Mouse (Mus musculus) layer of hippocampus, adult 9-11 months (tissue): ENCODE measurements around the gene Olfr477.
"Not testable (repeated sequence)": the region's sequence is repeated elsewhere in the genome, so short reads cannot be mapped to it uniquely, and the experiment has no call there.

Experiments used
- DNase-seq: peaks from one replicate; pipeline ENCODE4 v3.0.0; 2022

The Olfr477 gene

GRCm38 (mm10) chr7:107986393-107986792 is at the start of gene Olfr477:
Gene Olfr477, plus strand, starts transcription at chr7:107986693.
- no peak for DNase-seq

GRCm38 (mm10) chr7:107952539-107952938 is 34.0 kb upstream of the Olfr477 start:
- DNase-seq = not testable (repeated sequence)

- DNase-seq = no peak
Observed at GRCm38 (mm10) chr7:107954343-107954742, 32.1 kb upstream of the Olfr477 start, which contains the start of gene Olfr474. Gene Olfr474, plus strand, starts transcription at chr7:107954643.

- no peak for DNase-seq
Observed at GRCm38 (mm10) chr7:107964503-107964902, 22.0 kb upstream of the Olfr477 start, which contains the start of gene Olfr476. Gene Olfr476, plus strand, starts transcription at chr7:107964803.

- not testable (repeated sequence) for DNase-seq
Observed at GRCm38 (mm10) chr7:108014256-108014655, 27.8 kb downstream of the Olfr477 start.

GRCm38 (mm10) chr7:108033889-108034288 is 47.4 kb downstream of the Olfr477 start, which contains the start of gene Olfr478:
Gene Olfr478, minus strand, starts transcription at chr7:108033989.
- no peak for DNase-seq
